Mouse (Mus musculus) cerebellum, adult 2 months (tissue): ENCODE data around the gene Fry.

ENCODE experiments used
- CTCF ChIP-seq: fragments of 200-500 bp; IDR thresholded peaks from 2 replicates; pipeline ENCODE4 v1.5.1; 2011; ENCODE audit warnings: low read depth, mild to moderate bottlenecking, control low read depth, low read length, moderate library complexity, borderline replicate concordance; ENCODE audit not compliant: insufficient read depth
- POLR2A ChIP-seq: fragments of 200-500 bp; IDR thresholded peaks from 2 replicates; pipeline ENCODE4 v1.6.1; 2011; ENCODE audit warnings: low read length, control low read depth, borderline replicate concordance; ENCODE audit not compliant: insufficient read depth

DNA sequence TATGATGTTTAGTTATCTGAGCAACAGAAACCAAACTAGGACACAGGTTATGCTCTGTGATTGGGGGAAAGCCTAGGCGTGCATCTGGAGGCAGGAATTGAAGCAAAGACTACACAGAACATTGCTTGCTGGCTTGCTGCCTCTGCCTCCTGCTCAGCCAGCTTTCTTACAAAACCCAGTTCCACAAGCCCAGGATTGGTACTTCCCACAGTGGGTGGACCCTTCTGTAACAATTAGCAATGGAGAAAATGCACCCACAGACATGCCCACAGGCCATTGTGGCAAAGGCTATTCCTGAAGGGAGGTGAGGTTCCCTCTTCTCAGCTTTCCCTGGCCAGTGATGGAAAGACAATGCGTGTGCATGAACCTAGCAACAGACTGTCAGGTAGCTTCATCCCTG lies 4.1 kb downstream of the Fry start:
- TF ChIP-seq CTCF (no peak), POLR2A (no peak)
